Mouse (Mus musculus) lung, embryonic 16.5 days (tissue): Measurements from ENCODE around the gene Mgat5b. TPM values are rescaled to one million over a fixed set of nuclear protein-coding genes. Genes with fewer than 3 reads are reported as not detected.
"Not testable (repeated sequence)": the region's sequence is repeated elsewhere in the genome, so short reads cannot be mapped to it uniquely, and the experiment has no call there.

ENCODE experiments used
- ATAC-seq: fragments of 200-750 bp; cut with Nextera tagmentation; 2 replicates; pipeline ENCODE4 v1.8.0; 2017; ENCODE audit warnings: low read depth, mild to moderate bottlenecking, moderate library complexity
- H3K27ac ChIP-seq: fragments of 300-500 bp; sonication (generic); 2 replicates; pipeline ENCODE4 v1.5.1; 2014; ENCODE audit warnings: mild to moderate bottlenecking, control low read depth, low read length
- H3K27me3 ChIP-seq: fragments of 300-500 bp; sonication (generic); 2 replicates; pipeline ENCODE4 v1.6.1; 2014; ENCODE audit warnings: low read depth, low read length, mixed read lengths; ENCODE audit not compliant: control insufficient read depth, insufficient read depth
- H3K36me3 ChIP-seq: fragments of 300-500 bp; sonication (generic); 2 replicates; pipeline ENCODE4 v1.6.1; 2014; ENCODE audit warnings: low read length; ENCODE audit not compliant: control insufficient read depth, insufficient read depth
- H3K4me1 ChIP-seq: fragments of 300-500 bp; sonication (generic); replicated peaks from 2 replicates; pipeline ENCODE4 v1.6.1; 2014; ENCODE audit warnings: low read length, mixed read lengths; ENCODE audit not compliant: control insufficient read depth, insufficient read depth
- H3K4me2 ChIP-seq: fragments of 300-500 bp; sonication (generic); 2 replicates; pipeline ENCODE4 v1.6.1; 2014; ENCODE audit warnings: low read depth, low read length, control low read depth
- H3K4me3 ChIP-seq: fragments of 300-500 bp; sonication (generic); 2 replicates; pipeline ENCODE4 v1.5.1; 2014; ENCODE audit warnings: mild to moderate bottlenecking, low read length, control low read depth
- H3K9ac ChIP-seq: fragments of 300-500 bp; sonication (generic); 2 replicates; pipeline ENCODE4 v1.6.1; 2014; ENCODE audit warnings: low read length, control low read depth
- H3K9me3 ChIP-seq: fragments of 300-500 bp; sonication (generic); 2 replicates; pipeline ENCODE4 v1.6.1; 2016; ENCODE audit warnings: low read length; ENCODE audit not compliant: control insufficient read depth
- WGBS: fragments of 180-500 bp; shearing (Covaris S2); extraction: QIAGEN DNeasy Blood & Tissue Kit; methylation state at CpG from one replicate; pipeline ENCODE4 v1.1.7; 2014; 5-methylcytosine and 5-hydroxymethylcytosine counted together
- polyA plus RNA-seq: library from polyadenylated mRNA; unstranded; fragments of >200 nt; fragmentation: Nextera tagmentation; extraction: Ambion mirVana; gene quantifications from 2 replicates; pipeline ENCODE4 v1.2.1, GENCODE M21; 2015

Gene Mgat5b
- polyA plus RNA-seq, 1 experiment from 2014 or later: 0.18 TPM

DNA sequence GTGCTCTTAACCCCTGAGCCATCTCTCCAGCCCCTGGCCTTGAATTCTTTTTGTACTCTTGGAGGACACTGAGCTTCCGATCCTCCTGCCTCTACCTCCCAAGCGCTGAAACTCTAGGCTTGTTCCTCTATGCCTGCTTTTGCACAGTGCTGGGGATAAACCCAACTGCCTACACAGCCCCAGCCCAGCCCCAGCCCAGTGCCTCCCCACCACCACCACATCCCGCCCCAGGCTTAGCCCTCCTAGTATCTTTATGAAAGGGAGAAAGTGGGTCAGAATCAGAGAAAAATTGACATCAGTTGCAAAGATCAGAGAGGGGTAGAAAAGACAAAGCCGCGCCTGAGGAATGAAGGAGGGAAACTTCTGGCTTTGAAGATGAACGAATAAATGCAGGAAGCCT, 34.6 kb upstream of the Mgat5b start:
- no peak overlapping the region for H3K9ac ChIP-seq
- 78% methylated on average over 6 of the region's 6 CpGs for WGBS
- H3K27me3 ChIP-seq: no peaks in the 10 kb centered on the region
- ATAC-seq: no peak
- H3K4me3 ChIP-seq: no peak overlapping the region
- no peaks in the 10 kb centered on the region for H3K36me3 ChIP-seq
- no peaks in the 10 kb centered on the region; the same call in 1 of the 2 replicates for H3K4me1 ChIP-seq
- H3K27ac ChIP-seq: no peak overlapping the region
- H3K4me2 ChIP-seq: no peak overlapping the region
- no peaks in the 10 kb centered on the region for H3K9me3 ChIP-seq

DNA sequence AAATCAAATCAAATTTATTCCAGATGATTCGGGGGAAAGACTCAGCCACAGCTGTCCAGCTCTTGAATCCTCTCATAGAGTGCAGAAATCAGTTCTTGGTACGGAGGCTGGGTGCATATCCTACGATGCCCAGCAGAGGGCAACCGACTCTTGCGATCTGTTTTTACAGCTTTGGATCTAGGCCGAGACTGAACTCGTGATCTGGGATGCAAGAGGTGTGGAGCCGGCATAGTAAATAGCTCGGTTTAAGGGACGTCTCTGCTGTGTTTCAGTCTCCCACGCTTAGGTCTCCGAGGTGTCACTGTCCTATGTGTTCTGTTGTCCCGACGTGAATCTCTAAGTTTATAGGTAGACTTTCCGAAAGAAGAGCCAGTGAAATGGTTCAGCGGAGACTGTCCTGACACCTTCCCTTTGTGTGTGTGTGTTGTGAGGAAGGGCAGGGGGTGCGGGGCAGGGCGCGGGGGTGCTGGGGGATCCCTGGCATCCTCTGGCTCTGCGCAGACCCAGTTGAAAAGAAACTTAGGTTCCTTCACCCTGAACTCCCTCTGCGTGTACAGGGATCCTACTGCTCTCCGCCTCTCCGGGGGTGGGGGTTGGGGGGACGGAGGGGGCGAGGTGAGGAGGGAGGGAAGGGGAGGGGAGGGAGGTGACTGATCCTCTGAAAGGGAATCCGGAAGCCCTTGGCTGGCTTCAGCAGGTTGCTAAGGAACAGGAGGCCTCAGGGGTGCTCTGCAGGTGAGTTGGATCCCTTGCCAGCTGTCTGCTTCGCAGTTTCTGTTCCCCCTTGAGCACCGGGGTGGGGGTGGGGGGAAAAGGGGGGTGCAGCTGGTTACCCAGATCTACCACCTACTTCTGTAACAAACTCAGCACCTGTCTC, 33.1 kb upstream of the Mgat5b start:
- ATAC-seq: peak; percentile 60
- H3K4me1 ChIP-seq: no peaks in the 10 kb centered on the region; the same call in 1 of the 2 replicates
- peak overlapping the region; percentile 55 for H3K4me2 ChIP-seq
- no peaks in the 10 kb centered on the region for H3K36me3 ChIP-seq
- 3% methylated on average over 27 of the region's 28 CpGs for WGBS
- H3K27me3 ChIP-seq: no peaks in the 10 kb centered on the region
- H3K27ac ChIP-seq: no peak overlapping the region
- H3K9me3 ChIP-seq: no peaks in the 10 kb centered on the region
- peak overlapping the region; percentile 32 for H3K4me3 ChIP-seq
- H3K9ac ChIP-seq: peak overlapping the region; percentile 41; the same call in 1 of the 2 replicates

DNA sequence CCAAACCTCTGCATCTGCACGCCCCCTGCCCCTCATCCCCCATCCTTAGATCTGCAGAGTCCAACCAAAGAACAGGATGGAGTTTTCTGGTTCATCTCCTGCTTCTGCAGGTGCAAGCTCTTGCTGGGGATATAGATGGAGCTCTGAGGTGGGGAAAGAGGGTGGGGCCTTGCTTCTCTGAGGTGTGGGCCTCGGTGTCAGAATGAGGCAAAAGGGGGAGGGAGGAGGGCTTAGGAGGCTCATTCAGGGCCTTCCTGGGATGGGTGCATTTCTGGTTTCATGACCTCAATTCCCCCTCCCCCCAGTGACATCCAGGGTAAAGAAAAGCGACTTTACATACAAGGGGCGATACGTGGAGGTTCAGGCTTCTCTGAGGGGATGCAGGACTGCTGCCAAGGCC, 31.5 kb upstream of the Mgat5b start:
- Histone ChIP-seq H3K36me3 (no peaks in the 10 kb centered on the region), H3K27ac (no peak overlapping the region), H3K4me1 (no peaks in the 10 kb centered on the region; the same call in 1 of the 2 replicates), H3K9me3 (no peaks in the 10 kb centered on the region), H3K4me2 (no peak overlapping the region), H3K4me3 (no peak overlapping the region), H3K27me3 (no peaks in the 10 kb centered on the region), H3K9ac (no peak overlapping the region)
- no peak for ATAC-seq
- 42% methylated on average over 5 of the region's 5 CpGs for WGBS

GRCm38 (mm10) chr11:116893532-116894442, 24.9 kb upstream of the Mgat5b start:
- H3K4me2 ChIP-seq: no peak overlapping the region
- H3K4me1 ChIP-seq: 0 out of 2 replicates have a peak, but pooled peaks cover 4% of the 10 kb centered on the region
- H3K27me3 ChIP-seq: no peaks in the 10 kb centered on the region
- 47% methylated on average over 19 of the region's 19 CpGs for WGBS
- H3K4me3 ChIP-seq: no peak overlapping the region
- peak; percentile 43; the same call in 1 of the 2 replicates for ATAC-seq
- no peak overlapping the region for H3K27ac ChIP-seq
- H3K9me3 ChIP-seq: no peaks in the 10 kb centered on the region
- no peak overlapping the region for H3K9ac ChIP-seq
- H3K36me3 ChIP-seq: no peaks in the 10 kb centered on the region

GRCm38 (mm10) chr11:116895402-116895801, 23.3 kb upstream of the Mgat5b start:
- H3K4me2 ChIP-seq: no peak overlapping the region
- H3K27ac ChIP-seq: no peak overlapping the region
- no peaks in the 10 kb centered on the region for H3K9me3 ChIP-seq
- H3K9ac ChIP-seq: no peak overlapping the region
- WGBS: 76% methylated on average over 3 of the region's 3 CpGs
- H3K36me3 ChIP-seq: no peaks in the 10 kb centered on the region
- no peak overlapping the region for H3K4me3 ChIP-seq
- 0 out of 2 replicates have a peak, but pooled peaks cover 4% of the 10 kb centered on the region for H3K4me1 ChIP-seq
- H3K27me3 ChIP-seq: no peaks in the 10 kb centered on the region
- no peak for ATAC-seq

- no peak overlapping the region for H3K27ac ChIP-seq
- H3K9me3 ChIP-seq: no peaks in the 10 kb centered on the region
- H3K4me2 ChIP-seq: no peak overlapping the region
- H3K27me3 ChIP-seq: no peaks in the 10 kb centered on the region
- H3K36me3 ChIP-seq: no peaks in the 10 kb centered on the region
- no peak overlapping the region for H3K9ac ChIP-seq
- no peak overlapping the region for H3K4me3 ChIP-seq
- ATAC-seq: no peak
- WGBS: 88% methylated on average over 12 of the region's 12 CpGs
- H3K4me1 ChIP-seq: no peaks in the 10 kb centered on the region
Observed at GRCm38 (mm10) chr11:116899247-116899646, 19.4 kb upstream of the Mgat5b start.

- not testable (repeated sequence) for ATAC-seq, H3K36me3 ChIP-seq, H3K4me1 ChIP-seq, H3K27ac ChIP-seq, H3K27me3 ChIP-seq, H3K9me3 ChIP-seq, H3K4me3 ChIP-seq, H3K4me2 ChIP-seq, H3K9ac ChIP-seq
- 82% methylated on average over 10 of the region's 10 CpGs for WGBS
Observed at GRCm38 (mm10) chr11:116902588-116902987, 16.1 kb upstream of the Mgat5b start.

DNA sequence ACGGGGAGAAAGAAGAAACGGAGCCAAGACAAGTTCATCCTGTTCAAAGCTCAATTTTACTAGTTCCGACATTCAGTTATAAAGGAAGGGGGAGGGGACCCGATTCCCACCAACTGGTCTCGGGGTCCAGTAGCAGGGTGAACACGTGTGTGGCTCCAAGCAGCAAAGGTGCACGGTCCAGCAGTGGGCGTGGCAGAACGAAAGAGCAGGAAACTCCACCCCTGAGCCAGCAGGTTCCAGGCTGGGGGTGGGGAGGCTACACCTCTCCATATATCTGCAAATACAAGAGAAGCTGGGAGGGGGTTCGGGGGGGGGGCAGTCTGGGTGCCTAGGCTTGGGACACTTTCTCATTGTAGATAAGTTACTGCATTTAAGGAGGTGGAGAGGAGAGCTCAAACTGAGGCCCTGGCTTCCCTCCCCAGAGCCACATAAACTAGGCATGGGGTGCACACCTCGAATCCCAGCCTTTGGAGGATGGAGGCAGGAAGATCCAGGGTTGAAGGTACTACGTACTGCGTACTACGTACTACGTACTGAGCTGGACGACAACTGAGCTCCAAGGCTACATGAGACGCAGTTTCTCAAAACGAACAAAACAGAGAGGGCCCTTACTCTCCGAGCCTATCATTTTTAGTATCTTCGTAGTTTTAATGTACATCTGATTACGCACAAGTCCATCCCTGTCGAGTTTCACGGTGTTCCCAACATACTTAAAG, 12.8 kb upstream of the Mgat5b start:
- ATAC-seq: peak; percentile 17; the same call in 1 of the 2 replicates
- Histone ChIP-seq H3K27me3 (peaks cover 6% of the 10 kb centered on the region; the same call in 1 of the 2 replicates), H3K9ac (0 out of 2 replicates have a peak overlapping the region, but pooled peaks have one; percentile 3), H3K4me1 (no peaks in the 10 kb centered on the region), H3K27ac (no peak overlapping the region), H3K4me2 (peak overlapping the region; percentile 49), H3K36me3 (no peaks in the 10 kb centered on the region), H3K9me3 (no peaks in the 10 kb centered on the region), H3K4me3 (peak overlapping the region; percentile 23)
- WGBS: 4% methylated on average over 23 of the region's 23 CpGs
